Mouse (Mus musculus): ENCODE measurements around the gene Nr2c2.
"Not testable (repeated sequence)": the region's sequence is repeated elsewhere in the genome, so short reads cannot be mapped to it uniquely, and the experiment has no call there.

GRCm38 (mm10) chr6:92089141-92089540 is 2.0 kb upstream of the Nr2c2 start:
- not testable (repeated sequence) for TF ChIP-seq CTCF (IDR thresholded peaks at IDR 0.05; ENCODE audit: extremely low read depth, insufficient read length, insufficient replicate concordance, low read depth, low read length); POLR2A (IDR thresholded peaks at IDR 0.05; ENCODE audit: low read depth, low read length)
